Mouse (Mus musculus) small intestine, adult 2 months (tissue): ENCODE measurements around the gene Gm13040. TPM values are rescaled to one million over a fixed set of nuclear protein-coding genes. Genes with fewer than 3 reads are reported as not detected.
"Not testable (repeated sequence)": the region's sequence is repeated elsewhere in the genome, so short reads cannot be mapped to it uniquely, and the experiment has no call there.

Source experiments
- H3K27ac ChIP-seq: fragments of 200-500 bp; 2 replicates; pipeline ENCODE4 v1.5.1; 2012; ENCODE audit warnings: low read depth, low read length, control low read depth, inconsistent platforms; ENCODE audit not compliant: insufficient read depth
- H3K27me3 ChIP-seq: fragments of 200-500 bp; 2 replicates; pipeline ENCODE4 v1.6.1; 2012; ENCODE audit warnings: mild to moderate bottlenecking, moderate library complexity, low read length, inconsistent platforms; ENCODE audit not compliant: control insufficient read depth, insufficient read depth
- H3K36me3 ChIP-seq: fragments of 200-500 bp; 2 replicates; pipeline ENCODE4 v1.6.1; 2012; ENCODE audit warnings: mild to moderate bottlenecking, low read length, control low read depth, inconsistent platforms; ENCODE audit not compliant: control insufficient read depth, insufficient read depth
- H3K4me1 ChIP-seq: fragments of 200-500 bp; 2 replicates; pipeline ENCODE4 v1.6.1; 2012; ENCODE audit warnings: low read length, inconsistent platforms, mixed read lengths; ENCODE audit not compliant: control insufficient read depth, insufficient read depth, insufficient read length
- H3K4me3 ChIP-seq: fragments of 200-500 bp; 2 replicates; pipeline ENCODE4 v1.5.1; 2012; ENCODE audit warnings: low read depth, mild to moderate bottlenecking, control low read depth, inconsistent platforms, low read length, moderate library complexity
- CTCF ChIP-seq: fragments of 200-500 bp; IDR thresholded peaks from 2 replicates; pipeline ENCODE4 v1.5.1; 2012; ENCODE audit warnings: low read depth, mild to moderate bottlenecking, control low read depth, inconsistent platforms, low read length, moderate library complexity, mixed read lengths; ENCODE audit not compliant: insufficient replicate concordance, insufficient read length; ENCODE audit errors: extremely low read depth
- POLR2A ChIP-seq: fragments of 200-500 bp; IDR thresholded peaks from 2 replicates; pipeline ENCODE4 v1.6.1; 2012; ENCODE audit warnings: low read depth, mild to moderate bottlenecking, control low read depth, inconsistent platforms, low read length, moderate library complexity
- WGBS: fragments of 180-500 bp; shearing (Covaris S2); methylation state at CpG from one replicate; pipeline ENCODE4 v1.1.7; 2018; 5-methylcytosine and 5-hydroxymethylcytosine counted together
- polyA plus RNA-seq: library from polyadenylated mRNA; depleted of rRNA; stranded (reverse); fragments of >200 nt; gene quantifications from 2 replicates; pipeline ENCODE4 v1.2.3, GENCODE M21; 2012; rRNA removed

Gene Gm13040
- polyA plus RNA-seq = not detected in 2 replicates

DNA sequence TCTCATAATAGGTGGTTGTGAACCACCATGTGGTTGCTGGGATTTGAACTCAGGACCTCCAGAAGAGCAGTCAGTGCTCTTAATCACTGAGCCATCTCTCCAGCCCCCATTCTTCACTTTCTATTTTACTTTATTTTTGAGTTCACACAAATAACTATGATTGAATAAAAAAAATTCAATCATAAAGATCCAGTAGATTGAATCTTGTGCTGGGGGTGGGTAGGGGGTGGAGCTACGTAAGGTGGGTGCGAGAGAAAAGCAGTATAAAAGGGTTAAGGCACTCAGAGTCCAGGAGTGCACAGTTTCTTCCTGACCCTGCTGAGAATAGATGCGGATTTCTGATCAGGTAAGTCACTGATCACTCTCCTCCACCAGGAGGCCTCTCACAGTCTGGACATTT is at the start of gene Gm13040:
Gene Gm13040 (plus strand): TSS at position 301 of the 400 bp plus-strand sequence.
- WGBS = no CpG with 5 or more reads among the region's 3 CpGs
- not testable (repeated sequence) for H3K27me3 ChIP-seq, H3K36me3 ChIP-seq, H3K27ac ChIP-seq, H3K4me1 ChIP-seq, H3K4me3 ChIP-seq

- Histone ChIP-seq H3K27me3 (no peaks in the 10 kb centered on the region), H3K36me3 (no peaks in the 10 kb centered on the region), H3K4me3 (no peak within 1 kb of the TSS), H3K27ac (no peak within 1 kb of the TSS), H3K4me1 (no peaks in the 10 kb centered on the region)
- WGBS = 90% methylated on average over 3 of the region's 3 CpGs
- no peak for TF ChIP-seq CTCF
- no peak for TF ChIP-seq POLR2A
Measured at GRCm38 (mm10) chr4:143511043-143511442, 24.7 kb upstream of the Gm13040 start, which contains the start of gene Gm13043. TSS of gene Gm13043 (plus strand) at chr4:143511343.

GRCm38 (mm10) chr4:143551400-143551799 is 15.6 kb downstream of the Gm13040 start, which contains the start of the genes BC080695 and Gm13057:
TSS of gene BC080695 (plus strand) at chr4:143551700.
TSS of gene Gm13057 (plus strand) at chr4:143551709.
- not testable (repeated sequence) for H3K36me3 ChIP-seq, H3K4me1 ChIP-seq, H3K4me3 ChIP-seq, H3K27ac ChIP-seq, H3K27me3 ChIP-seq
- WGBS = no CpG with 5 or more reads among the region's 3 CpGs

Other genes starting within 250 kb of the Gm13040 start
- gene Pdpn, start 236.4 kb upstream of the Gm13040 start, polyA plus RNA-seq = 0.80 and 1.2 TPM in 2 replicates
- gene Lrrc38, start 186.2 kb upstream of the Gm13040 start, polyA plus RNA-seq = not detected in 2 replicates
- not detected in 2 replicates for gene Pramel1, start 141.5 kb upstream of the Gm13040 start, polyA plus RNA-seq
- 1.4 and 3.5 TPM in 2 replicates for gene Pramef8, start 123.5 kb upstream of the Gm13040 start, polyA plus RNA-seq
- gene Oog4, start 85.6 kb upstream of the Gm13040 start, polyA plus RNA-seq = not detected in 2 replicates
- gene Gm13043, start 24.6 kb upstream of the Gm13040 start, polyA plus RNA-seq = not detected in 2 replicates
- not detected in 2 replicates for gene BC080695, start 15.7 kb downstream of the Gm13040 start, polyA plus RNA-seq
- not detected in 2 replicates for gene Gm13057, start 15.8 kb downstream of the Gm13040 start, polyA plus RNA-seq
- gene Gm13083, start 79.0 kb downstream of the Gm13040 start, polyA plus RNA-seq = not detected in 2 replicates
- not detected in 2 replicates for gene Gm13088, start 121.3 kb downstream of the Gm13040 start, polyA plus RNA-seq
- gene Gm13089, start 166.8 kb downstream of the Gm13040 start, polyA plus RNA-seq = not detected in 2 replicates
- not detected in 2 replicates for gene Gm13078, start 183.5 kb downstream of the Gm13040 start, polyA plus RNA-seq